Mouse (Mus musculus): ENCODE data around the gene Sox6. TPM values are rescaled to one million over a fixed set of nuclear protein-coding genes. Genes with fewer than 3 reads are reported as not detected.

Sox6 gene
- total RNA-seq, 4 experiments from 2014 or later, result 26.5 to 36.8 (median 31.9) TPM

DNA sequence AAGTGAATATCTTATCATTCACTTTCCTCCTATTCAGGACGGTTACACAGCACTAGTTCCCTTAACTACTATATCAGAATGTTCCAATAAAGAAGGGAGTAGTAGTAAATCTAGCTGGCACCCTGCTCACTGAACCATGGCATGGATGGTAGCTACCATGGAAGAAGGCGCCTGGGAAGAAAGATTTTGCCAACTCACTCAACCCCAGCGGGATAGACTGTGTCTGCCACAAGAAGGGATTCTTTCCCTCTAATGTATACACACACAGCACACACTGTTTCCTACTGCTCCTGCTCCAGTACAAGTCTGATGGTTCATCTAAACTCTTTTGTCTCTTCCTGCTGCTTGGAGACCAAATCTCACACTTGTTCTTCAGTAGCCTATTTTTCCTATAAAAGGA, 147.1 kb downstream of the Sox6 start:
- DNase-seq (ENCODE audit: low spot score in 2 of 2), result no peak

DNA sequence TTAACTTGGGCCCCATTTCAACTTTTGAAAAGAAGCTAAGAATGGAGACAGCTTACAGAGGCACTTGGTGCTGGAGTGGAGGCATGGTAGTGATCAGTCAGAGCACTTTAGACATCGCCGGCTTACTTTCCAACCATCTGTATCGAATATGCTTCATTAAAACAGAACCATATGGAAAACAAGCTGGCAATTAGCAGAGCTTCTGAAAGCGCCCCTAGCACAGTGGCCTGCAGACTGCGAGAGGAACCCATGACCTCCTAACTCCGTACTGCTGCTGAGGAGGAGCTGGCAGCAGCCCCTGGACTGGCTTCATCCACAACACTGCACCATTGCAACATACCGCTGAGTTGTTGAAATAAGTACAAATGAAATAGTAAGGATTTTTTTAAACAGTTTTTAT, 148.7 kb downstream of the Sox6 start:
- no peak for DNase-seq (ENCODE audit: low spot score in 2 of 2)

DNA sequence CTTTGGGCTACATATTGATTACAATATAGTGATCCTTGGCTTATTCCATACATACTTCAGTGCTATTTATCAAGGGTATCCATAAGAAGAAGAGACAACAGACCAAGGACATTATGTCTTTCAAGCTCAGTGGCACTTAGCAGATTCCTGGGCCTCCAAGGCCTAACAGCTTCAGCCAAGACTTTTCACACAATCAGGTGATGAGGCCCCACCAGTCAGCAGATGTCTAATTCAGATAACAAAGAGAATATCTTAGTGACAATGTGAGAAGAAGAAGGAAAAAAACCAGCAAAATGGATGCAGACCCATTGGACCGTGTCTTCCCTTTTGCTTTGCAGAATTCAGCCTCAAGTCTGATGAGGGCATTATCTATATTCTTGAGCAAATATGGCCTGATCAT, 150.0 kb downstream of the Sox6 start:
- DNase-seq (ENCODE audit: low spot score in 2 of 2), result no peak

DNA sequence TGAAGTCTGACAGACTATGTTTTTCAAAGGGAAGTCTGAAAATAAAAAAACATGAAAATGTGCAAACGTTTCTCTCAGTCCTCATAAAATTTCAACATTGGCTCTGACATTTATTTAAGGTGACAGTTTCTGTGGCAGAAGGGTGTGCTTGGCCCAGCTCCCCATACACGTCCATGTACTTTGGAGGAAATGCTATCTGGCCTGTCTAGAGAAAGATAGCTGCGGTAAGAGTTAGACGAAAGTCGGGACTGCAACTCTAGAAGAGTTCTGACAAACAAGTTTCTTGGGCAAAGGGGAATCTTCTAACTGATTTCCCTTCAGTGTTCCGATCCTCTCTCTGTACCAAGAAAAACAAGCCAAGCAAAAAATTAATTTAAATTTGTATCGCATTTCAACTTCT, 150.5 kb downstream of the Sox6 start:
- DNase-seq (ENCODE audit: low spot score in 2 of 2), result no peak

DNA sequence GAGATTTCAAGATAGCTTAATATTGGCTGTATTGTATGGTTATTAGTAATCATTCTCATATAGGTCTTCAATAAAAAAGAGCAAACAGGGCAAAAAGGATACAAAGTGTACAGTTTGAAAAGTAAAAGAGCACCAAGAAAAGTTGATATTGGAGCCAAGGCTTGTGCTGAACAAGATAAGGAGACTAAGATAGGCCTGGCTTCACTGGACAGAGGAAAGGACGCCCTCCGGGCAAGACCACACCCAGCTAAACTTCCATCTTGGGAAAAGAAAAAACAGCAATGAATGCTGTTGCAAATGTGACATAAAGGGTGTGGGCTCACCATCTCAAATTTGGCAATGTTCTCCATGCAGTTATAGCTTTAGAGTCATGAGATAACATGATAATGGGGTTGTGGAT, 165.7 kb downstream of the Sox6 start:
- no peak for DNase-seq (ENCODE audit: low spot score in 2 of 2)

DNA sequence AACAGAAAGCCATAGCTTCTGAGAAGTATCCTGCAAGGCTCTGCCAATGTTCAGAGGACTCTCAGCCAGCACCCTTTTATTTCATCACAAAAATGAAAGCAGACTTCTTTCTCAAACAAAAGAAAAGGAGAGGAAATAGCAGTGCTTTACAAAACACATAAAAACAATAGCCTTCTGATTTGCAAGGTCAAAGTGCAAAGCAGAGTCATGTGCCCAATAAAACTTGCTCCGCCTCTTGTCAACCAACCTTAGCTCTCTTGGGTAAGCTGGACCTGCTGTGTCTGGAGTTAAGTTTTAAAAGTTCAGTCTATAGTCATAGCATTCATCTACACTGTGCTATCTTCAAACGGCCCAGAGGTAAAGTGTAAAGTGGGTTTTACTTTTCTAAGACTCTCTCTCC, 170.1 kb downstream of the Sox6 start:
- no peak for DNase-seq (ENCODE audit: low spot score in 2 of 2)

DNA sequence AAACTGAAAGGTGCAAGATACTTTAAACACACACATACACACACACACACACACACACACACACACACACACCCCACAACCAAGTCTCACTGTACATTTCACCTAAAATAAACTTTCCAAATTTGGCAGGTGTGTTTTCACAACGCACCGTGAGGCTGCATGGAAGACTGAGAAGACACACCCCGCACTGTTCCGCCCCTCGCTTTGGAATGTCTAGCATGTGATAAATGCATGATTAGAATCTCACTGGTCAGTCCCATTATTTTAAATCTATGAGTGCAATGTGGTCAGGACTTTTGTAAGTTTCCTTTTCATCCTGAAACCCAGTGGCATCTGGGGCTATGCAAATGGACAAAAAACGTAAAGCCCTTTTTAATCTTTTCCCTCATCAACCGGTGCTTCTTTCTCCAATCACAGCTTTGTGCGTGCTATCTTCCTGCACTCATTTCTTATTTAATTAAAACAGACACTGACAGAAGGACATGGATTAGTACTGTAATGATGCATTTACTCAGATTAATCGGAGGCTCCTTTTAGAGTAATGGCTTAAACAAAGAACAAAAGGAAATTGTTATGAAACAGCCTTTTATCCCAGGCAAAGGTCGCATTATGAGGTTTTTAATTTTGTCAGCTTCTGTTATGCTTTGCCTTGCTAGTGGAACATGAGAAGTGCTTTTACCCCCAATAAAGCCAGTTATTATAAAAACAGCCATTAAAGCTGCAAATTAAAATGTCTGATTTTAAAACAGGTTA, 170.9 kb downstream of the Sox6 start:
- no peak for DNase-seq (ENCODE audit: low spot score in 2 of 2)

DNA sequence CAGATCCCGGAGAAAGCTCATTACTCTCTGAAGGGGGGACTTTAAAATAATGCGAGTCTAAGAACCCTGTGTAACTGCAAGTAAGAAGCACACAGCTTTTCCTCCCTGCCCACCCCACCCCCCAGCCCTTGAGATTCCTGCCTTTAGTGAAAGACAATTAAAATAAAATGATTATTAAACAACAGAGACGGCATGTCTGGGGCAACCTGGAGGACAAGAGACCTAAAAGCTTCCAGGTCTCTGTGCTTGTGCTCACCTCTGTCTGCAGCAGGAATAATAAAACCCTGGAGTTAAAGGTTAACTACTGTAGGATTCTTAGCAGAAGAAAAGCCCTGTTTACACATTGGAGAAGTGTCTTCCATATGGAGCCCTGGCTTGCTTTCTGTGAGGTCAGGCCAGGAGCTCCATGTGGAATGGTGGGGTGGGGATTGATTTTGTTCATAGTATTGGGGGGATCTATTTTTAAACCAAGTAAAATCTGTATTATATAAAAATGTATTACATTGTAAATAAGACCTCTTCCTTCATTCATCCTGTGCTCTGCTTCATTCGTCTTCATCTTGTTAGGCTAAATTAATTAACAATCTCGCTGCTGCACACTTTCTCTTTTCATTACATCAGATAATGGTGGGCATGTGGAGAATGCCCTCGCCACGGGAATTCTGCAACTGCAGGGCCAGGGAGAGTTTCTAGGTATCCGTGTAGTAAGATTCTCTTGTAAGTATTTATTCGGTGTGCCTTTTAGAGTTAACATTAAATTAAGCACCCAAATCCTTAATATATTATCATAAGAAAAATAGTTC, 171.7 kb downstream of the Sox6 start:
- no peak for DNase-seq (ENCODE audit: low spot score in 2 of 2)

DNA sequence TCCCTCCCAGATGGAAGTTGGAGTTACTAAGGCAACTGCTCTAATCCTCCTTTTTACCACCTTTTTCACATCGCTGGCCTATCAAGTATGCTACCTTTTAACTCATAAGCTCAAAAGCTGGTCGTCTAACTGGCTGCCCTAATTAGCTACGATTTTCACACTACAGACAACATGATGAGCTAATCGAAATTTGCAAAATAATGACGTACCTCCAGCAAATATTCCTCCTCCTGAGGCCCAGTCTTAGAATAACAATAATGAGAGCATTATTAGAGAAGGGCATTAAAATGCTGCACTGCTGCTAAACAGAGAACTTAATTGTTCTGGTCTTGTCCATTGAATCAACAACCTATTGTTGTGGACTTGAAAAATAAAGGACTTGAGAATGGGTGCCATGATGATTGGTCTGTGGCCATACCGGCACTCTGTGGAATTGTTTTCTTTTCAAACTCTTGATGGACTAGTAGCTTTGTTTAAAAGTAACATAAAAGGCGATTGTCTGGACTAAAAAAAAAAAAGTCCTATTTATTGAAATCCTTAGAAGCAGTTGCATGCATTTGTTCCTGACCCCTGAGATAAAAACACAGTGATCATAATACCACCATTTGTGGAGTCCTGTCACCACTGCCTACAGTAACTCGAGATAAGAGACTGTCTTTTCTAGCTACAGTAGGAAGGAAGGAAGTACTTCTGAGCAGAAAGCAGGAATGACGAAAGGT, 172.5 kb downstream of the Sox6 start:
- DNase-seq (ENCODE audit: low spot score in 2 of 2), result no peak

DNA sequence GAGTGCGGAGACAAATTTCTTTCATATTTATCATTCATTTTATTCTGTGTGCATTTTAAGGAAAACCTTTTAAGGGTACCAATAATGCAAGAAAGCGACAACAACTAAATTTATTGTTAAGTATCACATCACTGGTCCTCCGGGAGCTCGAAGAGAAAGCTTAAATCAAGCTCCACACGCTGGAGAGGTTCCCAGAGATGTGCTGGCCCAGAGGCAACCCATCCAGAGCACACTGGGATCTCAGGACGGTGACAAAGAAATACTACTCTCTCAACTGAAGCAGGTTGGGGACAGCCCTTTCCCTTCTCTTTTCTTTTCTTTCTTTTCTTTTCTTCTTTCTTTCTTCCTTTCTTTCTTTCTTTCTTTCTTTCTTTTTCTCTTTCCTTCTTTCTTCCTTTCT, 173.4 kb downstream of the Sox6 start:
- DNase-seq (ENCODE audit: low spot score in 2 of 2), result no peak

DNA sequence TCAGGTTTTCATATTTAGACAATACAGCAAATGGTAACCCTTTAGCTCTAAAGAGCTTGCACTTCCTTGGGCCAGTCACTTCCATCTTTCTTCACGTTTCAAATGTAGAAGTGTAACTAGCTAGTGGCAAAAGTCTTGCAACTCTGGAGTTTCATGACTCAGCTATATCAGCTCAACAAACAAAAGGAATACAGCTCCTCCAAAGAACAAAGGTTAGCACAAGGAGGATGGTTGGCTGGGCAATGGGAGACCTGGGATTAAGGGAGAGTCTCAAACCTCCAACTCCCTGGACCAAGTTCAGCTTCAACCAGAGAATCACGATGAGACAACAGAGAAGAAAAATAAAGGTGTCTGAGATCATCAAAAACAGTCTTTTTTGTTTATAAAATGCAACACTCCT, 174.2 kb downstream of the Sox6 start:
- no peak for DNase-seq (ENCODE audit: low spot score in 2 of 2)

DNA sequence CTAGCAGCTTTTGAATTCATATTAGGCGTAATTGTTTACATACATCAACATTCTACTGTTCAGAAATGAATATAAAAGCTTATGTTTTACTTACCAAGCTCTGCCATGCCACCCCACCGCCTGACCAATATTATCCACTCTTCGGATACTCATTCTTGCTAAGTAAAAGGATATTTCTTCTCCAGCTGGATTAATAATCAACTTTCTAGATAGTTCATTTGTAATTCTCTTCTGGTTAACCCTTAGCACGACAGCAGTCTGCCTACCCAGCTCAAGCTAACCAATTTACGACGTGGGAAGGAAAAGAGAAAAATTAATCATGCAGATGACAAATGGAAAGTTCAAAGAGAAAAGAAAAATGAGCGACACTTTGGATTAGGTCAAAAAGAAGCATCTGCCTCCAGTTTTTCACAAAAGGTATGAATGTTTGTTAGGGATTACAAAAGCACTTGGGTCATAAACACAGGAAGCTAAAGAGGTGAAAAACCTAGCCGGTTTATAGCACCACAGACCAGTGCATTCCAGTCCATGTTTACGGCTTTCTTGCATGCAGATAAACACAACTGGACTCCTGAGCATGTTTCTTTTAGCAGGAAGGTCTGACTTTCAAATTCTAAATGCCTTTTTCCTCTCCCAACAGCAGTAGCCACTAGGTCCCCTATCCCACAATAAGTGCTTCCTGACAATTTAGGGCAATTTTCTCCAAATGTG, 178.8 kb downstream of the Sox6 start:
- DNase-seq (ENCODE audit: low spot score in 2 of 2), result no peak

DNA sequence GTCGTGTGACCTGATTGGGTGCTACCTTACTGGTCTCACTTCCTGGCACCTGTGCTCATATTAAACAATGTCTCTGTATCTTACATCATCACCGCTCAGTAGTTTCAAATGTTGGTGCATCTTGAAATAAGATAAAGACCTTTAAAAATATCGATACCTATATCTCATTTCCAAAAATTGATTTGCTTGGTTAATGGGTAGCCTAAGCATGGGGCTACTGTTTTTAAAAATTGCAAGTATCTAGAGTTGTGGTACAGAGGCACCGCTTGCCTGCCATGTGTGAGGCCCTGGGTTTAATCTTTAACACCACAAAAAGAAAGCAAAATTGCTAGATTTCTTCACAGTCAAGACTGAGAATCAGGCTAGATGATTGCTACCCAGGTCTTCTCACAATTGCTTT, 187.5 kb downstream of the Sox6 start:
- no peak for DNase-seq (ENCODE audit: low spot score in 2 of 2)

DNA sequence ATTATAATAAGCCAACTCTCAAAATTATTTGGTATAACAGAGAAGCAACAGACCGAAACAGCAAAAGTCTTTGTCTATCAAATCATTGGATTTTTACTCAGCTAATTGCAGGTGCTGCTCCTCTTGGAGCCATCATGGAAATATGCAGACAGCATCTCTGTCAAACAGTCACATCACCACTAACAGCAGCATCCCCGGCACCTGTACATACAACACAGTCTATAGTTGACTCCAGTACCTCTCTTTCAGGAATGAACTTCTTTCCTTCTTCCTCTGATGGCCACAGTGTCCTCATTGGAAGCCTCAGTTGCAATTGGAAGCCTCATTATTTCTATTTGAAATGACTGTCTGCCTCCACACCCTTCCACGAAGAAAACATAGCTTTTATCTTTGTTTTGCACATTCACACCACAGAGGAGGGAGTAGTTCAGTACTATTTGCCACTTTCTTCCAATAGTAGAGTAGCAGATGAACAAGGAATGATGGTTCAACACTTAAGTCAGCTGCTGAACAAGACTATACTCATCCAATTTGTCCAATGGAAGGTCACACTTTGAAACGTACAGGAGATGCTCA, 192.7 kb downstream of the Sox6 start:
- DNase-seq (ENCODE audit: low spot score in 2 of 2), result no peak

DNA sequence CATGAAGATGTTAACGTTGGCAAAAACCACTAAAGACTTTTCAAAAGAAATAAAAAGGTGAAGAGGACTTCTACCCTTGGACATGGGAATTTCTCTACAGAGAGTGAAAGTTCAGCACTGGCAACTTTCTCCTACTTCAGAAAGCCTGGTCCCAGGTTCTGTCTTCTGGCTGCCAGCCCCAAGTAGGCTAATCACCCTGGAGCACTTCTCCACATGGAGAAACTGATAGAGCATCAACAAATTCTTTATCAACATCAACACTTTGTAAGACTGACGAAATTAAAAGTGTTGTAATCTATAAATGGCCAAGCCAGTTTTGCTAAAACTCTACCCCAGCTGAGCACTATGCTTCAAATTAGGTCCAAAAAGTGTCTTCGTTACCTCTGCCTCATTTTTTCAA, 193.7 kb downstream of the Sox6 start:
- DNase-seq (ENCODE audit: low spot score in 2 of 2), result no peak

DNA sequence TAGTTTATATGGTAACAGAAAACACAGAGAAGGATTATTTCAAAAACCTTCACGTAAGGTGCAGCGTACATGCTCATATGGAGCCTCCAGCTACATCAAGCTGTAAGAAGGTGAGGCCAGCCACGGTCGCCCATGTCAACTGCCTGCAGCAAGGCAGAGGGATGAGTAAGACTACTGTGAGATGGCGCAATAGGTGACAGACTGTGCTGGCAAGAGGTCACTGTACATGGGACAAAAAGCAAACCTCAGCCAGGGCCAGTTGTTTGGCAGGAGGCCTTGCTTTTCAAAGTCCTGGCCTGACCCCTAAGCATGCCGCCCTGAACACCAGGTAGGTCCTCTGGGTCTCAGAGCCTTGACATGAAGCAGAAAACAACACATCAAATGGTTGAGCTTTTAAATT, 194.2 kb downstream of the Sox6 start:
- DNase-seq (ENCODE audit: low spot score in 2 of 2), result no peak

DNA sequence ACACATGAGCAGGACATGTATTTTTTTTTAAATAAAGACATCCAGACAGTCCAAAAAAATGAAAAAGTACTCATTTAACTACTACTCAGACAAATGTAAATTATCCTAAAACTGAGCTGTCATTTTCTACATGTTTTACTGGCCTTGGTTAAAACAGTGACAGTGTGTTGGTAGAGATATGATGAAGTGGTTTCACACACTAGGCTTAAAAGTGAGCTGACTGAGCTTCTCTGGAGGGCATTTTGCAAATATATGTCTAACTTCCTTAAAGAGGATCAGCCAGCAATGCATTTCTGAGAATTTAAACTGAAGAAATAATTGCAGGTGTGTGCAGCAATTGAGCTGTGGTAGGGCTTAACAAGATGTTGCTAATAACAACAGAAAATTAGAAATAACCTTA, 196.3 kb downstream of the Sox6 start:
- DNase-seq (ENCODE audit: low spot score in 2 of 2), result no peak

DNA sequence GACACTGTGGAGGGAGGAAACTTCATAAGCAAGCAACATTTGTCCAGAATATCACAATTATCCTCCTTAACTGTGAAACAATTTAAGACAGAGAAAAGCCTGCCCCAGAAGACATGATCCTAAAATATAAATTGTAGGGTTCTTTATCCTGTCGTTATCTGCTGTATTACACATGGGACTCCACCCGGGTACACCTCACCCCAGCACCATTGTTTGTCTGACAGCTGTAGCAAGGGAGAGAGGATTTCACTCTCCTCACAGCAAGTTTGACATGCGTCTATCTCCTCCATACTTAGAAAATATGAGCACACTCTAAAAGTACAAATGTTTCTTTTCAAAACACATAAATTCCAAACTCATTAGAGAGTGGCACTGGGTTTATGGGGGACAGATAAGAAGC, 198.0 kb downstream of the Sox6 start:
- no peak for DNase-seq (ENCODE audit: low spot score in 2 of 2)

DNA sequence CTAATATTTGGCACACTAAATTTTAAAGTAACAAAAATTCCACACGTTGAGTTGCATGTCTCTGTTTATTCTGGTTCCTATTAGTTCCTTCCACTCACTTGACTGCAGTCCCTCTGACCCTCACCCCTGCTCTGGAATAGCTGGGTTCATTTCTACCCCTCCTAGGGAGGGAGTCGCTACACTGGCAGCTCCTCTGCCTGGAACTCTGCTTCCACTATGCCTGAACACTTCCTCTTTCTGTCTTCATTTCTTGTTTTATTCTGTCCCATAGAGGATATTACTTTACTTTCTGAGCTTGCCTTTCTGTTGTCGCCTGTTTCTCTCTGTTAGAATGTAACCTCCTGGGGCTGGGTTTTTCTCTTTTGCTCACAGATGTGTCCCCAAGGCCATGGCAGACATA, 203.6 kb downstream of the Sox6 start:
- DNase-seq (ENCODE audit: low spot score in 2 of 2), result no peak

DNA sequence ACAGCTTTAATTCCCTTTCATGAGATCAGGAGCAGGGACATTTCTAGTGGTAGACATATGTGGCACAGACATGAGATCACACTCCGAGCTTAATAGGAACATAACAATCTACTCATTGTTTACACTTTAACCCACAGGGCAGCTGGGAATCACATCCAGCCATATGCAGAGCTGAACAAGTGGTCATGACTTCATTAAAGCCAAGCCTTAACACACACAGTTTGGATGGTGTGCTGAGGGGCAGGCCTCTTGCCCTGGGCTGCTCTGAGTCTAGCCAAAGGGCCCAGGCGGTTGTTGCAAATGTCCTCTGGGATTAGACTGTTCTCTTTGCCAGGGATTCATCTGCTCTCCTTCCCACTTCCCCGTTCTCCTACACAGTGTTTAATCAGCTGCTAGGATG, 204.9 kb downstream of the Sox6 start:
- DNase-seq (ENCODE audit: low spot score in 2 of 2), result no peak

All from left cerebral cortex, adult 8-10 months (tissue).